Mouse (Mus musculus): ENCODE results near the gene Amy2a3. TPM values are rescaled to one million over a fixed set of nuclear protein-coding genes. Genes with fewer than 3 reads are reported as not detected.
A peak's percentile ranks its signal among the peaks of the same experiment; 100 is the strongest.
"Not testable (repeated sequence)": the region's sequence is repeated elsewhere in the genome, so short reads cannot be mapped to it uniquely, and the experiment has no call there.

Gene Amy2a3
- 2.6 TPM in 1 of 2 replicates, not detected in the other for polyA plus RNA-seq (2015; fragmentation: Nextera tagmentation; extraction: Ambion mirVana)

DNA sequence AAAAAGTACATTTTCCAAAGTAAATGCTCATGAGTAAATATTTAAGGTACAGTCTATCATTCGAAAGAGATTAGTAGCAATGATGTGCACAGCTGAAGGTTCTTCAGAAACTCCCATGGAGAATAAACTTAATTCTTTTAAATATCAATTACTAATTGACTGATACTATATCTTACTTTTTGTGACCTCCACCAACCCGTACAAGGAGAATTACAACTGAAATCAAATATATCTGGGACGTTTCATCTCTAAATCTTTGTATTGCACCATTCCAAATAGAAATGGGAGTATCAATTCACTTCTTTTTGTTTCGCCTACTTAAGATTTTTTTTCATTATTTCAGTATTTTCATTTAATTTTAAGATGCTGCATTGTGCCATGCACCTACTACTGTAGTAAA is at the start of gene Amy2a3:
TSS of gene Amy2a3 (minus strand) at position 101 of the 400 bp plus-strand sequence.
- no CpG with 5 or more reads among the region's 4 CpGs for WGBS
- H3K4me3 ChIP-seq, result not testable (repeated sequence)

DNA sequence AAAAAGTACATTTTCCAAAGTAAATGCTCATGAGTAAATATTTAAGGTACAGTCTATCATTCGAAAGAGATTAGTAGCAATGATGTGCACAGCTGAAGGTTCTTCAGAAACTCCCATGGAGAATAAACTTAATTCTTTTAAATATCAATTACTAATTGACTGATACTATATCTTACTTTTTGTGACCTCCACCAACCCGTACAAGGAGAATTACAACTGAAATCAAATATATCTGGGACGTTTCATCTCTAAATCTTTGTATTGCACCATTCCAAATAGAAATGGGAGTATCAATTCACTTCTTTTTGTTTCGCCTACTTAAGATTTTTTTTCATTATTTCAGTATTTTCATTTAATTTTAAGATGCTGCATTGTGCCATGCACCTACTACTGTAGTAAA is 32.7 kb upstream of the Amy2a3 start, which contains the start of gene Amy2a2:
TSS of gene Amy2a2 (minus strand) at position 101 of the 400 bp plus-strand sequence.
- not testable (repeated sequence) for ATAC-seq (ENCODE audit: borderline replicate concordance, extremely low read depth, low FRiP score, low TSS enrichment); H3K36me3 ChIP-seq; H3K9ac ChIP-seq; H3K4me3 ChIP-seq; H3K27ac ChIP-seq; H3K4me2 ChIP-seq; H3K27me3 ChIP-seq; H3K9me3 ChIP-seq; H3K4me1 ChIP-seq
- no CpG with 5 or more reads among the region's 4 CpGs for WGBS

More for the DNA sequence above, at the start of gene Amy2a3:
- not testable (repeated sequence) for H3K27me3 ChIP-seq; H3K9me3 ChIP-seq; ATAC-seq (ENCODE audit: borderline replicate concordance, extremely low read depth, low FRiP score, low TSS enrichment); H3K4me2 ChIP-seq; H3K9ac ChIP-seq; H3K4me1 ChIP-seq; H3K36me3 ChIP-seq; H3K27ac ChIP-seq

DNA sequence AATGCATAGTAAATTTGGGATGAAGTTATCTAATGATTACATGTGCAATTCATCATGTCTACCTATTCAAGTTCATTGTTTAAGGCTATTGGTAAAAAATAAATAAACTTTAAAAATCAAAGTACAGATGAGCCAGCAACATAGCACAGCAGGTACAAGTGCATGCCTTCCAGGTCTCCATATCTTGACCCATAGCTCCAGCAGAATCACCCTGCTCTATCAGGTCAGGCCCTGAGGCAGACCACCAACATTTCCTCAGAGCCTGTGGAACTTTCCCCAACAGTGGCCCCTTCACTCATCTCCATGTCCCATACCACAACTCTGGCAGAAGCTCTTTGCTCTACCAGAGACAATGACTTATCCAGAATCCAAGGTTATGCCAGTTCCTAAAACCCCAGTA is 21.6 kb upstream of the Amy2a3 start:
- not testable (repeated sequence) for H3K9ac ChIP-seq; H3K27me3 ChIP-seq; H3K4me2 ChIP-seq; H3K9me3 ChIP-seq; ATAC-seq (ENCODE audit: borderline replicate concordance, extremely low read depth, low FRiP score, low TSS enrichment); H3K4me3 ChIP-seq; H3K36me3 ChIP-seq; H3K27ac ChIP-seq; H3K4me1 ChIP-seq

GRCm38 (mm10) chr3:113312937-113313336 is 10.9 kb downstream of the Amy2a3 start:
- 0 out of 2 replicates have a peak, but pooled peaks have one; percentile 35 for ATAC-seq (ENCODE audit: borderline replicate concordance, extremely low read depth, low FRiP score, low TSS enrichment)
- not testable (repeated sequence) for H3K27me3 ChIP-seq, H3K4me3 ChIP-seq, H3K9me3 ChIP-seq, H3K4me1 ChIP-seq, H3K9ac ChIP-seq, H3K36me3 ChIP-seq, H3K4me2 ChIP-seq, H3K27ac ChIP-seq
- no CpG with 5 or more reads among the region's 3 CpGs for WGBS

- not testable (repeated sequence) for H3K9ac ChIP-seq; H3K27ac ChIP-seq; H3K27me3 ChIP-seq; ATAC-seq (ENCODE audit: borderline replicate concordance, extremely low read depth, low FRiP score, low TSS enrichment); H3K36me3 ChIP-seq; H3K4me1 ChIP-seq; H3K9me3 ChIP-seq; H3K4me2 ChIP-seq; H3K4me3 ChIP-seq
- WGBS, result no CpG with 5 or more reads among the region's 4 CpGs
These were observed 32.5 kb downstream of the Amy2a3 start, which contains the start of gene Amy2a4 for GRCm38 (mm10) chr3:113291349-113291748. Gene Amy2a4 (minus strand): TSS chr3:113291449.

GRCm38 (mm10) chr3:113280285-113280684 is 43.6 kb downstream of the Amy2a3 start:
- H3K36me3 ChIP-seq; H3K4me2 ChIP-seq; H3K4me1 ChIP-seq; H3K27me3 ChIP-seq; H3K4me3 ChIP-seq; H3K9ac ChIP-seq; H3K27ac ChIP-seq; H3K9me3 ChIP-seq; ATAC-seq (ENCODE audit: borderline replicate concordance, extremely low read depth, low FRiP score, low TSS enrichment): not testable (repeated sequence)

DNA sequence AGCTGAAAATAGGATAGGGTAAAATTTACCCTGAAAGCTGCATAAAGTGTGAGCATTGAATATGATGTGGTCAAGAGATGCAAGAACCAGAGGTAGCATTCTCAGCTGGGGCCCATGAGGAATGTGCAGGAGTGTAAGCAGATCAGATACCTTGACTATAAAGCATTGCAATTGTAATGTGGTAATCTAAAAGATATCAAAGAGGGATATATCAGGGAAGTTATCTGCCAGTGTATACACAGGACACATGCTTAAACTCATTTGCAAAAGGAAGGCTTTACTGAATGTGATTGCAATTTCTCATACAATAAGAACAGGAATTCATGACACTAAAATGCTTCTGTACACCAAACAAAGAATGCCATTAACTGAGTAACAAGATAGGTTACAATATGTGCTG is 44.3 kb downstream of the Amy2a3 start:
- not testable (repeated sequence) for H3K4me2 ChIP-seq; ATAC-seq (ENCODE audit: borderline replicate concordance, extremely low read depth, low FRiP score, low TSS enrichment); H3K27ac ChIP-seq; H3K9me3 ChIP-seq; H3K4me1 ChIP-seq; H3K4me3 ChIP-seq; H3K36me3 ChIP-seq; H3K27me3 ChIP-seq; H3K9ac ChIP-seq

Other genes with a start within 250 kb of the Amy2a3 start
- gene Amy2a5, start 65.2 kb downstream of the Amy2a3 start, polyA plus RNA-seq (2015; fragmentation: Nextera tagmentation; extraction: Ambion mirVana), result 0.05 and 0.44 TPM in 2 replicates
- 2.6 TPM in 1 of 2 replicates, not detected in the other for gene Amy2a4, start 32.6 kb downstream of the Amy2a3 start, polyA plus RNA-seq (2015; fragmentation: Nextera tagmentation; extraction: Ambion mirVana)
- gene Amy2a2, start 32.6 kb upstream of the Amy2a3 start, polyA plus RNA-seq (2015; fragmentation: Nextera tagmentation; extraction: Ambion mirVana), result 2.6 TPM in 1 of 2 replicates, not detected in the other
- 0.17 and 12.3 TPM in 2 replicates for gene Amy2a1, start 208.4 kb upstream of the Amy2a3 start, polyA plus RNA-seq (2015; fragmentation: Nextera tagmentation; extraction: Ambion mirVana)

Data from lung, embryonic 15.5 days (tissue).